Mouse (Mus musculus) adrenal gland, postnatal 4 days (tissue): ENCODE data around the gene Zfp872. TPM values are rescaled to one million over a fixed set of nuclear protein-coding genes. Genes with fewer than 3 reads are reported as not detected.

ENCODE experiments used
- total RNA-seq, 2 experiments: library from RNA; stranded (reverse); gene quantifications; 2 replicates each; pipeline ENCODE4 v1.2.3; 2021

Gene Zfp872
- total RNA-seq, 2 experiments from 2014 or later = 0.90 to 1.5 TPM

Other genes with a start within 250 kb of the Zfp872 start
- gene Swsap1, start 232.3 kb upstream of the Zfp872 start, total RNA-seq = 10 to 100 TPM; 15.9 to 16.1 TPM
- gene Epor, start 224.6 kb upstream of the Zfp872 start, total RNA-seq = 10 to 100 TPM in 1 of 2 experiments, 1 to 10 TPM in 1; 7.7 to 10.2 TPM
- gene Rgl3, start 198.6 kb upstream of the Zfp872 start, total RNA-seq = 10 to 100 TPM; 26.1 to 36.2 TPM
- 1 to 10 TPM; 1.4 to 2.0 TPM for gene Ccdc151, start 185.5 kb upstream of the Zfp872 start, total RNA-seq
- 100 to 1,000 TPM; 148 to 155 TPM for gene Prkcsh, start 185.3 kb upstream of the Zfp872 start, total RNA-seq
- 1 to 10 TPM; 7.0 to 9.5 TPM for gene Elavl3, start 136.1 kb upstream of the Zfp872 start, total RNA-seq
- not detected for gene Gm49318, start 116.8 kb upstream of the Zfp872 start, total RNA-seq
- gene Zfp653, start 116.7 kb upstream of the Zfp872 start, total RNA-seq = 10 to 100 TPM; 14.5 to 16.5 TPM
- 10 to 100 TPM; 37.4 to 39.2 TPM for gene Ecsit, start 102.7 kb upstream of the Zfp872 start, total RNA-seq
- gene Cnn1, start 88.9 kb upstream of the Zfp872 start, total RNA-seq = 1 to 10 TPM in 1 of 2 experiments, under 1 TPM in 1; 0.81 to 1.6 TPM
- gene Elof1, start 70.9 kb upstream of the Zfp872 start, total RNA-seq = 10 to 100 TPM; 74.2 to 78.4 TPM
- gene Acp5, start 52.4 kb upstream of the Zfp872 start, total RNA-seq = 10 to 100 TPM; 12.9 to 13.0 TPM
- gene Pigyl, start 31.2 kb upstream of the Zfp872 start, total RNA-seq = 10 to 100 TPM; 55.8 to 62.3 TPM
- 10 to 100 TPM; 36.9 to 39.5 TPM for gene Zfp809, start 37.6 kb downstream of the Zfp872 start, total RNA-seq
- 1 to 10 TPM; 2.2 to 3.2 TPM for gene Zfp599, start 71.8 kb downstream of the Zfp872 start, total RNA-seq
- gene Zfp810, start 119.6 kb downstream of the Zfp872 start, total RNA-seq = 10 to 100 TPM; 21.0 to 22.5 TPM
- gene Anln, start 201.1 kb downstream of the Zfp872 start, total RNA-seq = 10 to 100 TPM; 27.0 to 28.1 TPM
- 1 to 10 TPM; 5.2 to 7.6 TPM for gene 9530077C05Rik, start 223.4 kb downstream of the Zfp872 start, total RNA-seq